Mouse (Mus musculus) olfactory bulb, adult 2 months (tissue): ENCODE data around the gene Hoxc4.

Experiments
- CTCF ChIP-seq: fragments of 200-500 bp; IDR thresholded peaks from 2 replicates; pipeline ENCODE4 v1.5.1; 2012; ENCODE audit warnings: low read depth, mild to moderate bottlenecking, low read length, moderate library complexity; ENCODE audit not compliant: insufficient read depth
- POLR2A ChIP-seq: fragments of 200-500 bp; IDR thresholded peaks from 2 replicates; pipeline ENCODE4 v1.6.1; 2012; ENCODE audit warnings: mild to moderate bottlenecking, low read depth, low read length, moderate library complexity; ENCODE audit not compliant: insufficient read depth

- TF ChIP-seq CTCF (no peak), POLR2A (no peak)
Measured at GRCm38 (mm10) chr15:103071266-103071665, 52.5 kb downstream of the Hoxc4 start.
